Mouse (Mus musculus) liver, postnatal 0 days (tissue): Measurements from ENCODE around the gene Gm10282.

Experiments
- CTCF ChIP-seq: sonication (generic); IDR thresholded peaks from 2 replicates; pipeline ENCODE4 v1.5.1; 2016; ENCODE audit warnings: antibody characterized with exemption, low read depth
- EP300 ChIP-seq: IDR thresholded peaks from 2 replicates; pipeline ENCODE4 v1.6.1; 2016; ENCODE audit warnings: antibody characterized with exemption, low read depth, mild to moderate bottlenecking

DNA sequence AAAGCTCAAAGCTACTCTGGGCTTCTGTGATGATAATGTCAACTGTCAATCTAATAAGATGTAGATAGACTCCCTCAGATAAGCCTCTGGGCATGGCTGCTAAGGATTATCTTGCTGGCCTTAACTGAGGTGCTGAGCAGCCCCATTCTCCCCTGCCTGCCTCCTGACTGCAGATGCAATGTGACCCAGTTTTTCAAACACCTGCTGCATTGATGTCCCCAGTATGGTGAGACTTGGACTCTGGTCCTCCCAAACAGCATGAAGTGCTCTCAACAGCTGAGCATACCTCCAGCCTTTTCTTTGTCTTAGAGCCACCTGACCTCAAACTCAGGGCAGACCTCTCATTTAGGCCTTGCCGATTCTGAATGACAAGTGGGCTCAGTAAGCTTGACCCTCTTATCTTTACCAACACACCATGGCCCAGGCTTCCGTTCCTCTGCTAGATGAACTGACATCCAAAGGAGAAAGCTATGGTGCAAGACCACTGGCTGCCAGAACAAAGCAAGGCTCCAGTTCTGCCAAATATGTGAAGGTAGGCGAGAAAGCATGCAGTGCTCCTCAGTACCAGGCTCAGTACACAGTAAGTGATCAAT, 8.0 kb upstream of the Gm10282 start:
- no peak for TF ChIP-seq EP300
- TF ChIP-seq CTCF = no peak
